Mouse (Mus musculus) gastrocnemius, adult 2 months (tissue): ENCODE results near the gene Casp3. TPM values are rescaled to one million over a fixed set of nuclear protein-coding genes. Genes with fewer than 3 reads are reported as not detected.

Source experiments
- DNase-seq: peaks from one replicate; pipeline ENCODE4 v3.0.0; 2022
- H3K27ac ChIP-seq: fragments of 200-600 bp; 2 replicates; pipeline ENCODE4 v1.8.1; 2022; ENCODE audit warnings: mild to moderate bottlenecking
- H3K4me3 ChIP-seq: fragments of 200-600 bp; 2 replicates; pipeline ENCODE4 v1.8.1; 2022; ENCODE audit warnings: mild to moderate bottlenecking, moderate library complexity
- CTCF ChIP-seq: fragments of 200-600 bp; IDR thresholded peaks from 2 replicates; pipeline ENCODE4 v1.8.1; 2022; ENCODE audit warnings: antibody characterized with exemption, mild to moderate bottlenecking, moderate library complexity
- intact Hi-C: fragments of 180-260 bp; cut with DNase I; formaldehyde crosslinking; loops from one replicate; pipeline ENCODE4 v1.15.1; 2025
- total RNA-seq, 2 experiments: library from RNA; stranded (reverse); gene quantifications; 2 replicates each; pipeline ENCODE4 v1.2.3; 2021

Gene Casp3
- total RNA-seq, 2 experiments from 2014 or later, result 1.3 to 1.8 TPM

- no peak overlapping the region for H3K4me3 ChIP-seq
- no peak for TF ChIP-seq CTCF
- no peak for DNase-seq
- intact Hi-C loops, result no loop called here
- H3K27ac ChIP-seq, result no peak overlapping the region
Measured at GRCm38 (mm10) chr8:46593772-46594171, 23.3 kb upstream of the Casp3 start.

GRCm38 (mm10) chr8:46595593-46595992, 21.5 kb upstream of the Casp3 start:
- no peak overlapping the region for H3K4me3 ChIP-seq
- no peak for TF ChIP-seq CTCF
- no peak overlapping the region for H3K27ac ChIP-seq
- intact Hi-C loops, result no loop called here
- peak; percentile 34 for DNase-seq

GRCm38 (mm10) chr8:46596530-46596929, 20.6 kb upstream of the Casp3 start:
- Histone ChIP-seq H3K27ac (no peak overlapping the region), H3K4me3 (no peak overlapping the region)
- TF ChIP-seq CTCF, result no peak
- intact Hi-C loops, result no loop called here
- no peak for DNase-seq

- no peak for TF ChIP-seq CTCF
- Histone ChIP-seq H3K27ac (no peak overlapping the region), H3K4me3 (no peak overlapping the region)
- intact Hi-C loops, result no loop called here
- no peak for DNase-seq
Measured at GRCm38 (mm10) chr8:46597411-46597810, 19.7 kb upstream of the Casp3 start.

GRCm38 (mm10) chr8:46598114-46598513, 19.0 kb upstream of the Casp3 start:
- Histone ChIP-seq H3K4me3 (no peak overlapping the region), H3K27ac (no peak overlapping the region)
- intact Hi-C loops, result no loop called here
- no peak for TF ChIP-seq CTCF
- DNase-seq, result no peak

GRCm38 (mm10) chr8:46598753-46599152, 18.3 kb upstream of the Casp3 start:
- DNase-seq, result no peak
- Histone ChIP-seq H3K4me3 (no peak overlapping the region), H3K27ac (no peak overlapping the region)
- intact Hi-C loops, result no loop called here
- no peak for TF ChIP-seq CTCF

- Histone ChIP-seq H3K27ac (no peak overlapping the region), H3K4me3 (no peak overlapping the region)
- intact Hi-C loops, result no loop called here
- TF ChIP-seq CTCF, result no peak
- no peak for DNase-seq
Measured at GRCm38 (mm10) chr8:46599314-46599904, 17.7 kb upstream of the Casp3 start.

GRCm38 (mm10) chr8:46600959-46601707, 16.0 kb upstream of the Casp3 start:
- TF ChIP-seq CTCF, result no peak
- no peak overlapping the region for H3K27ac ChIP-seq

GRCm38 (mm10) chr8:46603587-46603986, 13.5 kb upstream of the Casp3 start:
- no peak for DNase-seq
- intact Hi-C loops, result no loop called here
- H3K27ac ChIP-seq, result no peak overlapping the region
- H3K4me3 ChIP-seq, result no peak overlapping the region
- TF ChIP-seq CTCF, result no peak

More at GRCm38 (mm10) chr8:46600959-46601707, 16.0 kb upstream of the Casp3 start:
- no peak for DNase-seq
- intact Hi-C loops, result no loop called here
- H3K4me3 ChIP-seq, result no peak overlapping the region

- no peak for DNase-seq
- no peak overlapping the region for H3K27ac ChIP-seq
- TF ChIP-seq CTCF, result no peak
- intact Hi-C loops, result no loop called here
- no peak overlapping the region for H3K4me3 ChIP-seq
Measured at GRCm38 (mm10) chr8:46606930-46607329, 10.2 kb upstream of the Casp3 start.

- DNase-seq, result no peak
- intact Hi-C loops, result no loop called here
Measured at GRCm38 (mm10) chr8:46611557-46611956, 5.5 kb upstream of the Casp3 start.

GRCm38 (mm10) chr8:46612913-46613312, 4.2 kb upstream of the Casp3 start:
- DNase-seq, result peak; percentile 39
- peak overlapping the region; percentile 52 for H3K4me3 ChIP-seq
- intact Hi-C loops, result no loop called here
- no peak for TF ChIP-seq CTCF
- peak overlapping the region; percentile 79 for H3K27ac ChIP-seq

More at GRCm38 (mm10) chr8:46611557-46611956, 5.5 kb upstream of the Casp3 start:
- H3K27ac ChIP-seq, result no peak overlapping the region
- no peak overlapping the region for H3K4me3 ChIP-seq
- no peak for TF ChIP-seq CTCF

GRCm38 (mm10) chr8:46613377-46613776, 3.7 kb upstream of the Casp3 start:
- DNase-seq, result peak; percentile 49
- no peak for TF ChIP-seq CTCF
- Histone ChIP-seq H3K4me3 (peak overlapping the region; percentile 52), H3K27ac (peak overlapping the region; percentile 79)
- intact Hi-C loops, result no loop called here
